Mouse (Mus musculus) G1E (cell line): ENCODE measurements around the gene Triobp.

ENCODE experiments used
- CTCF ChIP-seq: IDR thresholded peaks from 2 replicates; pipeline ENCODE4 v1.5.1; 2012; ENCODE audit warnings: low read depth, low read length, inconsistent platforms, mixed read lengths
- GATA1 ChIP-seq: IDR thresholded peaks from 2 replicates; pipeline ENCODE4 v1.6.1; 2012; ENCODE audit warnings: borderline replicate concordance, low read length, inconsistent platforms, mixed read lengths
- TAL1 ChIP-seq: conservative IDR thresholded peaks from 2 replicates; pipeline ENCODE4 v1.6.1; 2012; ENCODE audit warnings: low read depth, low read length, inconsistent platforms, mixed read lengths

DNA sequence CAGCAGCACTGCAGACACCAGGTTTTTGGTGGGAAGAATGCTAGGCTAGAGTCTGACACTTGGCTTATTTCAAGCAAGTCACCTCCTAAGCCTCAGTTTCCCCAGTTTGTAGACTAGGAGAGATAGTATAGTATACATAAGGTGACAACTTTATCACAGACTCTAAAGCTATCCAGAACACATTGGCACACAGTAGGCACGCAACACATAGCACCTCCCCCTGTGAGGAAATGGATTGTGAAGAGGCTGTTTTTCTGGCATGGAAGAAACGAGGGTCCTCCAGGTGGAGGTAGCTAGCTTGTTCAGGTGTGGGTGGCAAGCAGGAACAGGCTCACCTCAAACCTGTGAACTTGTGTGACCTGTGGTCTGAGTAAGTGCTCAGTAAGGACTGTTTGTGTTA is 103.4 kb downstream of the Triobp start:
- TF ChIP-seq CTCF, result no peak
- no peak for TF ChIP-seq GATA1
- no peak for TF ChIP-seq TAL1
